Mouse (Mus musculus) c-Kit-positive CD71-positive TER-119-negative erythroid progenitor cells, embryonic 14.5 days (primary cell): ENCODE results near the gene Tspan14.

ENCODE experiments used
- DNase-seq: peaks from one replicate; pipeline ENCODE4 v3.0.0-alpha.2; 2013; ENCODE audit warnings: low read depth

The Tspan14 gene

GRCm38 (mm10) chr14:40917632-40918031, 49.0 kb downstream of the Tspan14 start:
- DNase-seq: peak; percentile 74

GRCm38 (mm10) chr14:40916667-40917066, 49.9 kb downstream of the Tspan14 start:
- DNase-seq: no peak

DNA sequence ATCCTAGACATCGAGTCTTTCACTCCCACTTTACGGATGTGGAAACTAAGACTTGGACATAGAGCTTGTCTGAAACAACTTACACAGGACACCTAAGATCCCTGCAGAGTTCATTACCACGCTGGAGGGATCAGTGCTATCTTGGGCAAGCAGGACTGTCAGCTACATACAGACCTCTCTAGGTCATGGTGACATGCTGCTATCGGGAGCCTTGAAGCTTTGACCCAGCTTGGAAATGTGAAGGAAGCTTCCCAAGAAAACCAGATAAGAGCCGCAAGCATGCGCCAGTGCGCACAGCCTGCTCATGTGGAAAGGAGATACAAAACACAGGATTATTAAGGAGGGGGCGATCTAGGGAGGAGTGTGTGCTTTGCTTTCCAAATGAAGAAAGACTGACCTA, 50.8 kb downstream of the Tspan14 start:
- no peak for DNase-seq

GRCm38 (mm10) chr14:40914701-40915100, 51.9 kb downstream of the Tspan14 start:
- DNase-seq: no peak

GRCm38 (mm10) chr14:40913709-40914108, 52.9 kb downstream of the Tspan14 start:
- DNase-seq: no peak

DNA sequence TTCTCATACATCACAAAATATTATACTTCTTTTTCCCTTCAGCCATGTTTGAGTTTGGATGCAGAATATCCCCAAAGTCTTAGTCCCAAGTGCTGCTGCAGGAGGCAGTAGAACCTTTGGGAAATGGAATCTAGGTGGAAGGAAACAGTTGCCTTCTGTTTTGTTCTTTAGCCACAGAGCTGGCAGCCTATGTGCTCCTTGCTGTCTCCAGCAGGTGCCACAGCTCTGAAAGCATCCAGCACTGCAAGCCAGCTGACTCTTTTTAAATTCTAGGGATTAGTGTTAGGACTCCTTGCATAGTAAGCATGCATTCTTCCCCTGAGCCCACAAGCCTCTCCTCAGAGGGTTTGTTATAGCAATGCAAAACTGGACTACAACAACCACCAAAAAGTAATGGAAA, 55.1 kb downstream of the Tspan14 start:
- DNase-seq: no peak

GRCm38 (mm10) chr14:40908763-40909162, 57.8 kb downstream of the Tspan14 start:
- no peak for DNase-seq

DNA sequence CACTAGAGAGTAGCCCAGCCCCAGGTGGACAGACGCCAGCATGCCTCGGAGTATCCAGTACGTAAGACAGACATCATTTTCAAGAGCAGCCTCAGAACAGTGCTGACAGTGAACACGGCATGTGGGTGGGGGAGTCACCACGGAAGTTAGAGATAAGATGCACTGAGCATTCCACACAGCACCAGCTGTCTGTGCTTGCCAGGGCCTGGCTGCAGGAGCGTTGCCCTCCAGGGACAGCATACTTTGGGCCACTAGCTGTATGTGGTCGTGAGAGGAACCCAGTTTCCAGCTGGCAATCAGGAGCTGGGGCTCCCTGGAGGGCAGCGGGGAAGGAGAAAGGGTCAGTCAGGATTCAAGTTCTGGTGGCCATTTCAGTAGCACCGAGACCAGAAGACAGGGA, 59.8 kb downstream of the Tspan14 start:
- no peak for DNase-seq

GRCm38 (mm10) chr14:40905813-40906212, 60.8 kb downstream of the Tspan14 start:
- DNase-seq: no peak

DNA sequence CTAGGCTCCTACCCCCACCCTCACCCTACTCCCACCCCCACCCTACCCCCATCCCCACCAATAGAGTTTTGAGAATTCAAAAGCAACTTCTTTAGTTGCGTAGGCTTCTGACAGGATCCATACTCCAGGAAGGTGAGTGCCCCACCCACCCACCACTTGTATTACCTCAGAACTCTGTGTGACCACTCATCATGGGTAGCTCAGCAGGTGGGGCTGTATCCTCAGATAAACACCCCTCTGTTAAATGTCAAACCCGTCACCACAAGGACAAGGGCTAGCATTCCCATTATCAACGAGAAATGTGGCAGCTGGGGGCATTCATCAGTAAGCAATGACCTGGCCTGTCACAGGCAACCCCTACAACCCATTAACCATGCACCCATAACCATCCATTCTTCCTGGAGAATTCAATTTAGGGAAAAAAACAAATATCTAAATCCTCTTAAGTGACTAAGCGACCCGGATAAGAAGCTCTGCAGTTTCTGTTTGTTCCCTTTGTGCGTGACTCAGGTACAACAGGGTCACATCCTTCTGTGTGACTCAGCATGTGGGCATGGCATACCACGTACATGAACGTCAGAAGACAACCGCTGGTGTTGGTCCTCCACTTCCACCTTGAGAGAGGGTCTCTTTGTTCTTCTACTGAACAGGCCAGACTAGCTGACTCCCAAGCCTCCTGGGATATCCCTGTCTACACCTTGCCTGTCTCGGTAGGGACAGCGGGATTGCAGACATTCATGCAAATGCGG, 64.1 kb downstream of the Tspan14 start:
- no peak for DNase-seq

DNA sequence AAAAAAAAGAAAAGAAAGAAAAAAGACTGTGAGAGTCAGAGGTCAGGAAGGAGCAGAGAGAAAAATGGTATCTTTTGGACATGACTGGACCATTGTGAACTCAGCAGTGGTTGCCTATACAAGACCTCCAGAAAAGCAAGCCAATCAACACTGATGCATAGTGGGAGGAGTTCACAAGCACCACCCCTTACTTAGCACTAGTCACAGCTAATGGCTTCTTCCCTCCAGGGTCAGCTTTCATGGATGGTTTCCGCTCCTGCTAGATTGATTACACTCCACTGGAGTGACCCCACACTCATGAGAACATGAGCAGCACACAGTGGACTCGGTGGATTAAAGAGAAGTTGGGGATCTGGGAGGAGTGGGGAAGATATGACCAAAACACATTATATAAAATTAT, 66.3 kb downstream of the Tspan14 start:
- DNase-seq: no peak

- DNase-seq: no peak
These were observed 68.7 kb downstream of the Tspan14 start for GRCm38 (mm10) chr14:40897916-40898315.

DNA sequence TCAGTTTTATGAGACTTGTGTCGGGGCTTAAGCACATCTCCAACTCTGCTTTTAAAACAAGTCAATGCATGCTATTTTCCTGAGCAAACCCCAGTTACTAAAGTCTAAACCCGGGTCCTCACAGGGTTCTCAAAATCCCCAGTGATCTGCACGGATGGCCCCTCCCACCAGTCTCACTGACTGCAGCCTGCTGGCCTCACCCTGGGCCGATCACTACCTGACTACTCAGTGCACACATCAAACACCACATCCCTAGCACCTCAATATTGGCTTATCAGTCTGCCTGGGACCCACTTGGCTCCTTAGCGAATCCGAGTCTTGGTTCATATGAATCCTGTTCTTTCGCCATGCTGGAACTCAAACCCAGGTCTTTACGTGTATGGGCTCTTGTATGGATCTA, 70.9 kb downstream of the Tspan14 start:
- no peak for DNase-seq

GRCm38 (mm10) chr14:40894576-40895247, 71.9 kb downstream of the Tspan14 start:
- DNase-seq: peak; percentile 54

DNA sequence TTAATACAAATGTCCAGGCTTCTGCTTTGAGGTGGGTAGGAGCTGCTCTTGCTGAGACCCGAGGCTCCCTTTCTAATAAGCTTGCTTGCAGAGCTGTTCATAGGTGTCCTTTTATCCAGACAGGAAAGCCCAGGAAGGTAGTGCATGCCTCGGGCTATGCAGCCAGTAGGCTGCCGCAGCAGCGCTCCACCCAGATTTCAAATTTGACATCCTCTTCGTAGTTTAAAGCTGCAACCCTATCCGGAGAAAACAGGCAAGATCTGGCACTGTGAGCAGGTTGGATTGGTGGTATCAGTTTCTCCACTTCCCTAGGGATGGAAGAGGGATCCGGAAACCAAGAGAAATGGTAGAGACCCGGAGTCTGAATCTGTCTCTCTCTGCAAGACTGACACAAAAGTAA, 72.7 kb downstream of the Tspan14 start:
- DNase-seq: no peak

GRCm38 (mm10) chr14:40893196-40893595, 73.4 kb downstream of the Tspan14 start, which contains the start of gene Sh2d4b:
Gene Sh2d4b (minus strand): TSS chr14:40893266.
- no peak for DNase-seq

GRCm38 (mm10) chr14:40892326-40892825, 74.2 kb downstream of the Tspan14 start:
- no peak for DNase-seq

DNA sequence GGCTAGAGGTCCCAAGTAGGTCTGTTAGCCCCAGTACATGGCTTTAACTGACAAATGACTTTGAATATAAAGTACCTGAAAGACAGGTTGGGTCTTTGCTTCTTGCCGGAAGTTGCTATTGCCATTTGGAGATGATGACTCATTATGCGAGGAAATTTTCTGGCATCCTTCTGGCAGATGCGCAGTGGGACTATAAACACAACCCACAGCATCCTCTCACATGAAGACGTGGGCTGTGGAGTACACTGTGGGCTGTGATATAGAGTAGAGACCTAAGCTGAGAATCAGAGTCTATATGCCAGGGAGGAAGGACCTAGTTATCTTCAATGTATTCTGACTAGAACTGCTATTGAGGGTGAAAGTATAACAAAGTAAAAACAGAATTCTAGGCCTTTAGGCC, 75.1 kb downstream of the Tspan14 start:
- DNase-seq: no peak

GRCm38 (mm10) chr14:40889704-40890103, 76.9 kb downstream of the Tspan14 start:
- DNase-seq: no peak

- DNase-seq: no peak
These were observed 77.4 kb downstream of the Tspan14 start for GRCm38 (mm10) chr14:40889181-40889580.

GRCm38 (mm10) chr14:40886428-40887202, 80.0 kb downstream of the Tspan14 start:
- peak; percentile 48 for DNase-seq

GRCm38 (mm10) chr14:40885752-40886151, 80.9 kb downstream of the Tspan14 start:
- no peak for DNase-seq

DNA sequence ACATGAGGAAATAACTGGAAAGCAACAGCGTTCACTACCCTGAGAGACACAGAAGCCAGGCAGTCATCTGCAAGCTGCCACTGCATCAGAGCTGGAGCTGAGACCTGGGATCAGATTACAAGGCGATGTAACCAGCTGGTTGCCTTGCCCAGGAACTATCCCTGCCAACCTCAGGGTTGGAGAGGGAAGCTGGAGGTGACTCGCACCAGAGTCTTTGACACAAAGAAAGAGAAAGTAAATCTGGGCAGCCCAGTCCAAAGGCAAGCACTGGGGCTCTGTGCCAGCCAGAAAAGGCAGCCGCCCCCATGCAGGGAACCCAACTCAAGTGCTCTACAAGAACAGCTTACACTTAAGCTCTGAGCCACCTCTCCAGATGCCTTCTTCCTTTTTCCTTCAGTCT, 81.4 kb downstream of the Tspan14 start:
- no peak for DNase-seq
